Mouse (Mus musculus) intestine, embryonic 16.5 days (tissue): ENCODE results near the gene Pcnx2. TPM values are rescaled to one million over a fixed set of nuclear protein-coding genes. Genes with fewer than 3 reads are reported as not detected.

Experiments
- ATAC-seq: fragments of 200-750 bp; cut with Nextera tagmentation; 2 replicates; pipeline ENCODE4 v1.8.0; 2017; ENCODE audit warnings: moderate TSS enrichment, moderate library complexity
- H3K27ac ChIP-seq: fragments of 300-500 bp; sonication (generic); 2 replicates; pipeline ENCODE4 v1.5.1; 2014; ENCODE audit warnings: mild to moderate bottlenecking, low read length
- H3K27me3 ChIP-seq: fragments of 300-500 bp; sonication (generic); replicated peaks from 2 replicates; pipeline ENCODE4 v1.6.1; 2014; ENCODE audit warnings: low read length, control low read depth, mixed read lengths; ENCODE audit not compliant: control insufficient read depth, insufficient read depth
- H3K36me3 ChIP-seq: fragments of 300-500 bp; sonication (generic); 2 replicates; pipeline ENCODE4 v1.6.1; 2014; ENCODE audit warnings: low read length, control low read depth; ENCODE audit not compliant: control insufficient read depth, insufficient read depth
- H3K4me1 ChIP-seq: fragments of 300-500 bp; sonication (generic); 2 replicates; pipeline ENCODE4 v1.6.1; 2014; ENCODE audit warnings: low read length, control low read depth, mixed read lengths; ENCODE audit not compliant: control insufficient read depth, insufficient read depth
- H3K4me2 ChIP-seq: fragments of 300-500 bp; sonication (generic); 2 replicates; pipeline ENCODE4 v1.6.1; 2014; ENCODE audit warnings: low read depth, low read length, control low read depth
- H3K4me3 ChIP-seq: fragments of 300-500 bp; sonication (generic); 2 replicates; pipeline ENCODE4 v1.5.1; 2014; ENCODE audit warnings: mild to moderate bottlenecking, low read length
- H3K9ac ChIP-seq: fragments of 300-500 bp; sonication (generic); 2 replicates; pipeline ENCODE4 v1.6.1; 2014; ENCODE audit warnings: low read depth, low read length
- H3K9me3 ChIP-seq: fragments of 300-500 bp; sonication (generic); 2 replicates; pipeline ENCODE4 v1.6.1; 2016; ENCODE audit warnings: low read length, control low read depth; ENCODE audit not compliant: control insufficient read depth
- WGBS: fragments of 180-500 bp; shearing (Covaris S2); extraction: QIAGEN DNeasy Blood & Tissue Kit; methylation state at CpG from one replicate; pipeline ENCODE4 v1.1.7; 2014; 5-methylcytosine and 5-hydroxymethylcytosine counted together
- polyA plus RNA-seq: library from polyadenylated mRNA; unstranded; fragments of >200 nt; fragmentation: Nextera tagmentation; extraction: Ambion mirVana; gene quantifications from 2 replicates; pipeline ENCODE4 v1.2.1, GENCODE M21; 2015

Gene Pcnx2
- polyA plus RNA-seq, 1 experiment from 2014 or later, result 0.10 TPM

DNA sequence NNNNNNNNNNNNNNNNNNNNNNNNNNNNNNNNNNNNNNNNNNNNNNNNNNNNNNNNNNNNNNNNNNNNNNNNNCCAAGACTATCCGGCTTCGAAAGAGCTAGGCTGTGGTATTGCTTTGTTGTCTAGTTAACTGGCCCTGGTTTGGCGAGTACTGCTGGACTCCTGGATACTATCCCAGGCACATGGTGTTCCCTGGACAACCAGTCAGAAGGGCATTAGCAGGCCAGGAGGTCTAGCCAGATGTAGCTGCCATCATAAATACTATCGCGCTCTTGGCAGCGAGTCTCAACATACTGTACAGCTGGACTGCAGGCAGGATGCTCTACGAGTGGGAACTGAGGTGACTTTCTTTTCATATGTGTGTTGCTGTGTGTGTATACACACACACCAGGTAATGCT is 175.4 kb downstream of the Pcnx2 start:
- Histone ChIP-seq H3K9me3 (no peaks in the 10 kb centered on the region), H3K36me3 (no peaks in the 10 kb centered on the region), H3K4me1 (peaks cover 4% of the 10 kb centered on the region; the same call in 1 of the 2 replicates), H3K27ac (no peak overlapping the region), H3K4me3 (no peak overlapping the region), H3K27me3 (no peaks in the 10 kb centered on the region), H3K4me2 (no peak overlapping the region), H3K9ac (no peak overlapping the region)
- WGBS, result 86% methylated on average over 7 of the region's 7 CpGs
- no peak for ATAC-seq

DNA sequence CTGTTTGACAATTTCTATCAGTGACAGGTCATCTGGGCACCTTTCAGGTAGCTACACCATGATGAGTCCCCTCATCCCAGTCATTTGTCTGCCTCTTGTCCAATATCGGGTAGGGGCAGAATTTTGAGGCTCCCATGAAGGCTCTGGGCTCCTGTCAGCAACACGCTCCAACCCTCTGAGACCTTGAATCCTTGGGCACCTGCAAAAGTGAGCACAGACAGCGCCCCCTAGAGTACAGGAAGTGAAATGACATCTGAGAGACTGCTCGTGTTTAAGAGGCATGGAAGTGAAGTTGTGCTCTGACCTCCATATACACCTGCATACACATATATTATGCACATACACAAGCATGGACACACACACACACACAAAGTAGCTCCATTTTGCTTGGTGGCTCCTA is 179.2 kb downstream of the Pcnx2 start:
- no peaks in the 10 kb centered on the region for H3K9me3 ChIP-seq
- H3K9ac ChIP-seq, result no peak overlapping the region
- no peaks in the 10 kb centered on the region for H3K36me3 ChIP-seq
- ATAC-seq, result no peak
- no peak overlapping the region for H3K4me2 ChIP-seq
- H3K4me3 ChIP-seq, result no peak overlapping the region
- H3K27ac ChIP-seq, result no peak overlapping the region
- 63% methylated on average over 4 of the region's 4 CpGs for WGBS
- H3K27me3 ChIP-seq, result no peaks in the 10 kb centered on the region
- 0 out of 2 replicates have a peak, but pooled peaks cover 4% of the 10 kb centered on the region for H3K4me1 ChIP-seq

DNA sequence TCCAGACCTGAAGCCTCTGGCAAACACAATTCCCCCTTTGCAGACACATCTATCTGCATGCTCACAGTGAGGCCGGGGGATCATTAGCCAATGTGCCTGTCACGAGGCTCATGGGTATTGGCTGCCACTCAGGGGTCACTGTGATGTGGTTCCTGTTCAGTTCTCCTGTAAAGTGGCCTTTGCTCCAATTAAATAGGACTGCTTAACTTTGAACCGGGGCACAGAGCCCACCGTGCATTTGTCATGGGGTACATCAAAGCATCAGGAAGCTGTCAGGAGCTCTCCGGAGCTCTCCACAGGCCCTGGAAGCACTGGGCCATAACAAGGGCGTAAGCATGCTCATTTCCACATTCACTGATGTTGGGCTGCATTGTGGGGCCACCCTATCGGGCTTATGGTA is 181.5 kb downstream of the Pcnx2 start:
- Histone ChIP-seq H3K27me3 (no peaks in the 10 kb centered on the region), H3K4me1 (0 out of 2 replicates have a peak, but pooled peaks cover 4% of the 10 kb centered on the region), H3K4me3 (no peak overlapping the region), H3K36me3 (no peaks in the 10 kb centered on the region), H3K9me3 (no peaks in the 10 kb centered on the region), H3K9ac (peak overlapping the region; percentile 35; the same call in 1 of the 2 replicates), H3K4me2 (no peak overlapping the region), H3K27ac (no peak overlapping the region)
- WGBS, result 30% methylated on average over 7 of the region's 7 CpGs
- ATAC-seq, result no peak

DNA sequence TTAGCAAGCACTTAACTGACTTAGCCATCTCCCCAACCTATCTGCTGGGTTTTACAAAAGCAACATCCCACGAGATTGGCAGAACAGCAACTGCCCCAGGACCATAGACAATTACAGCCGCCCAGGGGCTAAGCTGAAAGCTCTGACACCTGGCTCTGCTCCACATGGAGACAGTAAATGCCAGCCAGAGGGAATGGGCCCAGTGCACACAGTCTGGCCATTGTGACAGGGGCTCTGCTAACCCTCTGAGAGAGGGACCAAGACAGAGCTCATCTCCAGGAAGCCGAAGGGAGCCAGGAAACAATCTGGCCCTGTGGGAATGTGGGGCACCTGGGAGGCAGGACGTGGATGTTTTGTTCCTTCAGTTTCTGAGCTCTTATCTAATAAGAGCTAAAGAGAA is 181.9 kb downstream of the Pcnx2 start:
- Histone ChIP-seq H3K4me2 (no peak overlapping the region), H3K4me3 (no peak overlapping the region), H3K36me3 (no peaks in the 10 kb centered on the region), H3K27ac (no peak overlapping the region), H3K9ac (no peak overlapping the region), H3K4me1 (0 out of 2 replicates have a peak, but pooled peaks cover 4% of the 10 kb centered on the region), H3K27me3 (no peaks in the 10 kb centered on the region), H3K9me3 (no peaks in the 10 kb centered on the region)
- no peak for ATAC-seq
- WGBS, result 28% methylated on average over 4 of the region's 4 CpGs

DNA sequence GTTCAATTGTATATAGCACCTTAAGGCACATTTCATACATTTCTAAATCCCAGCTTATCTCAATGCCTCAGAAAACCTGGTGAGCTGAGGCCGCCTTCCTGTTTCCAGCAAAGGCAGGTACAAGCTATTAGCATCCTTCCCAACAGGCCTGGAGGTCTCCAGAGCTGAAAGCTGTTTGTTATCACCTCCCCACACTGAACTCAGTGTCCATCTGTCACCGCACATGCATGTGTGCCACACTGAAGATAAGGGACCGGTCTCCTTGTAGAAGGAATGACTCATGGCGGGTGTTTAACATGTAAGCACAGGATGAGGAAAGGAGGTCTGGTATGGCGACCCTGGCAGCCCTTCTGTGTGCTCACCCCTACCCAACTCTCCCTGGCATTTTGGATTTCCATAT is 186.6 kb downstream of the Pcnx2 start:
- no peak overlapping the region for H3K9ac ChIP-seq
- no peak for ATAC-seq
- H3K36me3 ChIP-seq, result no peaks in the 10 kb centered on the region
- 0 out of 2 replicates have a peak, but pooled peaks cover under 1% of the 10 kb centered on the region for H3K4me1 ChIP-seq
- WGBS, result 83% methylated on average over 5 of the region's 5 CpGs
- H3K9me3 ChIP-seq, result no peaks in the 10 kb centered on the region
- H3K27ac ChIP-seq, result no peak overlapping the region
- no peak overlapping the region for H3K4me2 ChIP-seq
- H3K4me3 ChIP-seq, result no peak overlapping the region
- H3K27me3 ChIP-seq, result no peaks in the 10 kb centered on the region

DNA sequence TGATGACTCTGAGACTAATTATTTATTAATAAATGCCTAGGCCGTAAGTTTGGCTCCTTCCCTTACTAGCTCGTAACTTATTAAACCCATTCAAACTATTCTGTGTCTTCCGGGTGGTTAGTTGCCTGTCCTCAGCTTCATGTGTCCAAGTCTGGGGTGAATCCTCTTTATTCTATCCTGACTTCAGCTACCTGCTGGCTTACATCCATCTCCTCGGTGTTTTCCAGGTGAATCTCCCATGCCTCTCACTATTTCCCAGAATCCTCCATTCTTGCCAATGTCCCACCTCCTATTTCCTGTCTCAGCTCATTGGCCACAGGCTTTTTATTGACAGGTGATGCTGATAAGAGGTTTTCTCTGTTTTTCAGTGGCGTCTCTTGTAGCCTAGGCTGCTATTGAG is 188.9 kb downstream of the Pcnx2 start:
- Histone ChIP-seq H3K9me3 (no peaks in the 10 kb centered on the region), H3K9ac (no peak overlapping the region), H3K4me3 (no peak overlapping the region), H3K4me2 (no peak overlapping the region), H3K27ac (no peak overlapping the region), H3K4me1 (no peaks in the 10 kb centered on the region), H3K36me3 (no peaks in the 10 kb centered on the region), H3K27me3 (no peaks in the 10 kb centered on the region)
- ATAC-seq, result no peak
- WGBS, result 83% methylated on average over 5 of the region's 5 CpGs

DNA sequence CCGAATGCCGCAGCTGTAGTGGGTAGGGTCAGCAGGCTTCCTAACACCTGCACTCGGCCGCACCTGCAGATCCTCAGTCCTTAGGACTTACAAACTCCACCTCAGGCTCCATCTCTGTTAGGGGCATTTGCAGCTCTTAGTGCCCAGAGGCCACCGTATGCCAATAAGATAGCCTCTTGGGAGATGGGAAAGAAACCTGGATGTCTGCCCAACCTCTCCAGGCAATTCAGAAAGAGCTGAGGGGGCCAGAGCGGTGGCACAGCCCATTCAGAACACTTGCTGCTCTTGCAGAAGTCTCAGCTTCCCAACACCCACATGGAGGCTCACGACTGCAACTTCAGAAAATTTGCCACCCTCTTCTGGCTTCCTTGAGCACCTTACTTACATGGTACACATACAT is 192.3 kb downstream of the Pcnx2 start:
- H3K36me3 ChIP-seq, result no peaks in the 10 kb centered on the region
- H3K4me3 ChIP-seq, result no peak overlapping the region
- no peak overlapping the region for H3K27ac ChIP-seq
- no peak overlapping the region for H3K4me2 ChIP-seq
- 86% methylated on average over 7 of the region's 7 CpGs for WGBS
- H3K9me3 ChIP-seq, result no peaks in the 10 kb centered on the region
- H3K4me1 ChIP-seq, result no peaks in the 10 kb centered on the region
- H3K9ac ChIP-seq, result no peak overlapping the region
- H3K27me3 ChIP-seq, result no peaks in the 10 kb centered on the region
- no peak for ATAC-seq

DNA sequence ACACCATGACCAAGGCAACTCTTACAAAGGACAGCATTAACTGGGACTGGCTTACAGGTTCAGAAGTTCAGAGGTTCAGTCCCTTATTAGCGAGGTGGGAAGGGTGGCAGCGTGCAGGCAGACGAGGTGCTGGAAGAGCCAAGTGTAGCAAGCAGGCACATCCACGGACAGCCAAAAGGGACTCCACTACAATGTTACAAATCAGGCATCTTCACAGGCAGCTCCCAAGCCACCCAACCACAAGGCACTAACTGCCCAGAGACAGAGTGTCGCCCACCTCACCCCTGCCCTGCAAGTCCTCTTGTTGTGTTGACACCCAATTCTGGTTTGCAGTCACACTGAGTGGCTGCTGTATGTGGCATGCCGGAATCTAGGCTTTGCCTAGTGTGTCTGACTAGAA is 193.7 kb downstream of the Pcnx2 start:
- Histone ChIP-seq H3K27me3 (no peaks in the 10 kb centered on the region), H3K4me3 (no peak overlapping the region), H3K9me3 (no peaks in the 10 kb centered on the region), H3K36me3 (no peaks in the 10 kb centered on the region), H3K4me2 (no peak overlapping the region), H3K9ac (no peak overlapping the region), H3K4me1 (no peaks in the 10 kb centered on the region), H3K27ac (no peak overlapping the region)
- ATAC-seq, result no peak
- 87% methylated on average over 6 of the region's 6 CpGs for WGBS

DNA sequence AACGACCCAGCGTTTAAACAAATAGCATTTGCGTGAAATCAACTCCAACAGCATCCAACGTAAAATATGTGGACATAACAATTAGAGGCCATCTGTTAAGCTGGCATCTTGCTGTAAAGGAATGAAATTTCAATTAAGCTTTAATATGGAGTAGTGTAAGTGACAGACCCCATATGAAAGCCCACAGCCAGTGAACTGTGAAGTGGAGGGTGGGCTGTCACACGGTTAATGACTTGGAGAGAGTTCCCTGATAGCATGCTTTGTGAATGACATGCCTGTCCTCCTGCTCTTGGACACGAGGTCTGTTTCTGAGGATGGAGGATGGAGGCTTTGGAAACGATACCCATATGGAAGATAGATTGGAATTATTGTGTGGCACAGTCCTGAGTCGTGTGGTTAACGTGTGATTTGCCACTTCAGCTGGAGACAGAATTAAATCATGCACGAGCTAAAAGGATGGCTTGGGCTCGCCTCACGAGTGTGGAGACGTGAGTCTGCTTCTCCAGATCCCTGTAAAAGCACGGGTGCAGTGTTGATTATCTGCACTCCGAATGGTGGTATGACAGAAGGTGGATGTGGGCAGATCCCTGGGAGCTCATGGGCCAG is 195.1 kb downstream of the Pcnx2 start:
- no peak for ATAC-seq
- no peaks in the 10 kb centered on the region for H3K27me3 ChIP-seq

More for the DNA sequence above, 195.1 kb downstream of the Pcnx2 start:
- no peak overlapping the region for H3K9ac ChIP-seq
- H3K36me3 ChIP-seq, result no peaks in the 10 kb centered on the region
- no peaks in the 10 kb centered on the region for H3K4me1 ChIP-seq
- 78% methylated on average over 15 of the region's 15 CpGs for WGBS
- H3K4me3 ChIP-seq, result no peak overlapping the region
- H3K9me3 ChIP-seq, result 0 out of 2 replicates have a peak, but pooled peaks cover 7% of the 10 kb centered on the region
- no peak overlapping the region for H3K4me2 ChIP-seq
- no peak overlapping the region for H3K27ac ChIP-seq
